Mouse (Mus musculus) adrenal gland, postnatal 10 days (tissue): ENCODE results near the gene Cpsf4l. TPM values are rescaled to one million over a fixed set of nuclear protein-coding genes. Genes with fewer than 3 reads are reported as not detected.
"Not testable (repeated sequence)": the region's sequence is repeated elsewhere in the genome, so short reads cannot be mapped to it uniquely, and the experiment has no call there.

Experiments used
- DNase-seq: peaks from one replicate; pipeline ENCODE4 v3.0.0; 2021; ENCODE audit warnings: mixed read lengths
- total RNA-seq, 2 experiments: library from RNA; stranded (reverse); gene quantifications; 2 replicates each; pipeline ENCODE4 v1.2.3; 2021

Gene Cpsf4l
- total RNA-seq, 2 experiments from 2014 or later, result 0.79 to 2.2 TPM

DNA sequence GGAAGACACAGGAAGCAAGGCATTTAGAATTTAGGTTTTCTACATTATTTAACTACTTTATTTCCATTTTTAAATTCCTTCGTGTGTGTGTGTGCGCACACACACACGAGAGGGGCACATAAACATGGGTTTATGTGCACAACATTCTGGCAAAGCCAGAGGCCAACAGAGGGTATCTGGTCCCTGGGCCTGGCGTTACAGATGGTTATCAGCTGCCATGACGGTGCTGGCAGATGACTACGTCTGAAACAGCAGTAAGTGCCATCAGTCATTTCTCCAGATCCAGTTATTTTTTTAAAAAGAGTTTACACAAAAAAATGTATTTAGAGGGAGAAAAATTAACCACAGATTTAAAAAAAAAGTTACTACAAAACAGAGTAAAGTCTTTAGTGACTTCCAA is 43.6 kb downstream of the Cpsf4l start:
- DNase-seq, result no peak

GRCm38 (mm10) chr11:113664279-113664678 is 45.5 kb downstream of the Cpsf4l start:
- no peak for DNase-seq

DNA sequence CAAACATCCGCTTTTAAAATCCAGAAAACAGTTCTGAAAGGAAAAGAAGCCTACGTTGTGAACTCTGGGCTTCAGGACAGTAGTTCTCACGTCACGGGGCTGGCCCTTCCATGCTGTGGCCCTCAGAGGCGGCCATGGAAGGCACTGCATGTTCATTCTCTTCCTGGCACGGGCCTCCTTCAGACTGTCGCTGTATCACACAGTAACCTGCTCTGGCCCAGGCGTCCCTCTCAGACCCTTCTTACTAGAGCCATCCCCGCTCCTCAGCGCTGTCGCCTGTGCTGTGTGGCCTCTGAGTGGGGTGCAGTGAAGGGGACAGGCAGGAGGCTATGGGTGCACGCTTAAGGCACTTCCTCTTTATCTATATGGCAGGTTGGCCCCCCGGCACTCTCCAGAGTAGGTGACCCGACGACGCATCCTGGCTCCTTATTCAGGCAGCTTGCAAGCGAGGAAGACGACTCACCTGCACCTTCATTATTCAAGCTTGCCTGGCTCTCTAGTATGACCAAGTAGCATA is 47.9 kb downstream of the Cpsf4l start:
- DNase-seq, result no peak

GRCm38 (mm10) chr11:113660940-113661339 is 48.9 kb downstream of the Cpsf4l start:
- no peak for DNase-seq

GRCm38 (mm10) chr11:113660213-113660612 is 49.6 kb downstream of the Cpsf4l start:
- DNase-seq, result not testable (repeated sequence)

DNA sequence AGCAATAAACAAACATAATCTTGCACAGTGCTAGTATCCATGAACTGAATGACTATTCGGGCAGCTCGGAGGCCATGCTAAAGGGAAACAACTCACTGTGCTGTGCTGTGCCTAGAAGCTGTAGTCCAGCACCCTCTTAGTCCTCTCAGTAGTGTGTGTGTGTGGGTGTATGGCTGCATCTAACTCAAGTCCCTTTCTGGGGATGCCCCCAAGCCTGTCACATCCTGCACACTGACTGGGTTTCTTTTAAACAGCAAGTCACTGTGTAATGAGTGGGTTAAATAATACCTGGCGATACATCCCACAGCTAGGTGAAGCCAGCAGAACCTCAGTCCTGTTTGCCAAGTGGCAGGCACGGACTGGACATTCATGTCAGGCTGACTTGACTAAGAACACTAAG is 51.1 kb downstream of the Cpsf4l start:
- DNase-seq, result no peak

DNA sequence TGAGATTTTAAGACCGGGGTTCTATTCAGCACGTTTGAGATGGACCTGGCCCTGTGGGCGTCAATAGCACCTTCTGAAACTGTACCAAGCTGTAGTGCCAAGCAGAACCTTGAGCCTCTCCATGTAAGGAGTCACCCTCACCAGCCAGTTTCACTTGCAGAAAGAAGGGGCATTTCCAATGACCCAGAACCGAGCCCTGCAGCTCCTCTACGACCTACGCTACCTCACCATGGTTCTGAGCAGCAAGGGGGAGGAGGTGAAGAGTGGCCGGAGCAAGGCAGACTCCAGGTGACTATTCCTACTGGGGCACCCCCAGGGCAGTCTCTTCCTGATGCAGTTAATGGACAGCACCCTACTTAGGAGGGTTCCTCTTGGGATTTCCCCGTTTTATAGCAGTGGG is 51.5 kb downstream of the Cpsf4l start:
- no peak for DNase-seq

GRCm38 (mm10) chr11:113657221-113657620 is 52.6 kb downstream of the Cpsf4l start:
- no peak for DNase-seq

DNA sequence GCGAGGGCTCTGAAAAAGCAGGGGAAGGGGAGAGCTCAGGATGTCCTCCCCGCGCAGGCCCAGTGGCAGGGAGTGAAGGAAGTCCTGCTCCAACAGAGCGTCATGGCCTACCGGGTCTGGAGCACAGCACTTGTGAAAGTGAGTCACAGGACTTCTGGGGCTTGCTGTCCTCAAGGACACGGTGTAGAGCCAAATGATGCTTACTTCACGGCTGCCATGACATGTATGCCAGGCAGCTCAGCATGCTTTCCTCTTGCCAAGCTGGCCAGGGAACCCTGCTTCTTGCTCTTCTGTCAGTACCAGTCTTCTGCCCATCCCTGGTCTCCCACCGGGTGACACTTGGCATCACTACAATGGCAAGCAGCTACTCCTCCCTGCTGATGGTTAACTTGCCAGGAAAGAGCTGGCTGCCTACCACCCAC is 53.3 kb downstream of the Cpsf4l start:
- peak; percentile 58 for DNase-seq

GRCm38 (mm10) chr11:113654561-113655270 is 55.1 kb downstream of the Cpsf4l start:
- DNase-seq, result no peak

GRCm38 (mm10) chr11:113654105-113654504 is 55.7 kb downstream of the Cpsf4l start:
- no peak for DNase-seq

DNA sequence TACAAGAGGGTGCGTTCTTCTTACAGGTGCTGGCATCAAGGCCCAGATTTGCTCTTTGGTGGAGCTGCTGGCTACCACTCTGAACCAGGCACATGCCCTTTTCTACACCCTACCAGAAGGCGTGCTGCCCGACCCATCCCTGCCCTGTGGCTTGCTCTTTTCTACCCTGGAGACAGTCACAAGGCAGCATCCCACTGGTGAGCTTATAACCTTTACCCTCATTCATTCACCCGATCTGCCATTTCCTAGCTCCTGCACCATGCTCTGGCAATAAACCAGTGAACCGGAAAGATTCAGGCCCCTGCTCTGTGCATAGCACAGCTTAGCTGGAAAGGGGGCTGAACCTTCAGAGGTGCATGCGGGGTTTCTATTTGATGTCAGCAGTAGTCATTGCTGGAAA is 57.3 kb downstream of the Cpsf4l start:
- no peak for DNase-seq

DNA sequence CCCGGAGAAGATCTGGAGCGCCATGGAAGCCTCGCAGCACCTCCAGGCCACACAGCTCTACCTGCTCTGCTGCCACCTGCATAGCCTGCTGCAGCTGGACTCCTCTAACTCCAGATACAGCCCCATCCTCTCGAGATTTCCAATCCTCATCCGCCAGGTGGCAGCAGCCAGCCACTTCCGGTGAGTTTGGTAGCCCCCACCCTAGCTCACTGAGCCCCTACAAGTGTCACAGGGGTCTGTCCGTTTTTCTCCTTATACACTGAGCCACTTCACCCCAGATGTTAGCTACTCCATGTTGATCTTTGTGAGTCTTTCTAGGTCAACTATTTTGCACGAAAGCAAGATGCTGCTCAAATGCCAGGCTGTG is 57.9 kb downstream of the Cpsf4l start:
- peak; percentile 35 for DNase-seq

- no peak for DNase-seq
These were observed 58.5 kb downstream of the Cpsf4l start for GRCm38 (mm10) chr11:113651206-113651906.

- DNase-seq, result peak; percentile 84
These were observed 60.2 kb downstream of the Cpsf4l start, which contains the start of gene Slc39a11 for GRCm38 (mm10) chr11:113649353-113650210. Gene Slc39a11 (minus strand): TSS chr11:113650079.

DNA sequence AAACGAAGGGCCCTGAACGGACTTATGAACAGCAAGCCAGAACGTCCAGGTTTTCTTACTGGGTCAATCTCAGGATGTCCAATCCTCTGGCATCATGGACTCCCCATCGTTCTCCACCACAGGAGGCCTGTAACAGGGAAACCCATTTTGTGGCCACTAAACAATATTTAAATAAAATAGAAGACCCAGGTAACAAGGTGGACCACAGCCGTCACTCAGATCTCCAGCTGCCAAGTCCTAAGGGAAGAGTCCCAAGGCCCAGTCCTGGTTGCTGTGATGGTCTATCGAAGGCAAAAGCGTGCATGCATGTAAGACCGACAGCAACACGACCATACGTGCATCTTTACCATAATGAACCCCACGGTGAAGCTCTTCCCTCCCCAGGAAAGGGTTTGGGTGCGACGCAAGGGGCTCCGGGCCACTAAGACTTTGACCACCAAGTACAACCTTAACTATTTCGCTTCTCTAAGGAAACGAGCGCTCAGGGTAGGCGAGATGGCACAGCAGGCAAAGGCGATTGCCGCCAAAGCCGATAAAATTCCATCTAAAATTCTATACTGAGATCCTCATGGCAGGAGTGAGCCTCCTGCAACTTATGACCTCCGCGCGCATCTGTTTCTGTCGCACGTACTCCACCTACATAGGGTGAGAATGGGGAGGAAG is 61.0 kb downstream of the Cpsf4l start, which contains the start of gene Cog1:
Gene Cog1 (plus strand): TSS at position 480 of the 663 bp plus-strand sequence.
- no peak for DNase-seq

Other genes with a start within 250 kb of the Cpsf4l start
- 1 to 10 TPM; 1.9 to 3.0 TPM for gene Sstr2, start 90.7 kb downstream of the Cpsf4l start, total RNA-seq
- gene Cog1, start 60.8 kb downstream of the Cpsf4l start, total RNA-seq, result 10 to 100 TPM; 25.5 to 26.0 TPM
- 10 to 100 TPM; 17.3 to 18.5 TPM for gene Slc39a11, start 59.9 kb downstream of the Cpsf4l start, total RNA-seq
- 10 to 100 TPM; 25.9 to 27.0 TPM for gene Fam104a, start 25.9 kb downstream of the Cpsf4l start, total RNA-seq
- gene D11Wsu47e, start 25.6 kb downstream of the Cpsf4l start, total RNA-seq, result 10 to 100 TPM; 11.2 to 15.1 TPM
- gene Cdc42ep4, start 41.9 kb upstream of the Cpsf4l start, total RNA-seq, result 10 to 100 TPM; 60.1 to 72.8 TPM